Comparison of ENCODE assay signal across 13 mouse cellular contexts in genomic region chr1:84302788-84303187, GRCm38 (mm10).
A peak's percentile ranks its signal among the peaks of the same experiment; 100 is the strongest.
DNase-seq lines count a peak whose midpoint lies in the region; ATAC-seq lines count a peak whose summit lies in the region.
"Had no signal": no experiment of that assay in that cellular context is flagged by ENCODE, and none has a peak within 500 bp of the region (broad histone marks: within the 10 kb centered on the region; RNA-seq: fewer than 3 reads in every experiment).

No protein-coding gene starts in this region.

- no peak overlapping the region for H3K27ac ChIP-seq in heart, embryonic 12.5 days (ENCODE audit: poor library complexity, severe bottlenecking)
- no peak overlapping the region for H3K27ac ChIP-seq in hindbrain, embryonic 12.5 days
- H3K27ac ChIP-seq: hindbrain, embryonic 13.5 days had no signal

- H3K4me3 ChIP-seq in heart, embryonic 12.5 days: no peak overlapping the region
- no peak overlapping the region for H3K4me3 ChIP-seq in hindbrain, embryonic 12.5 days
- H3K4me3 ChIP-seq: erythroblast, embryonic 14.5 days; hindbrain, embryonic 13.5 days had no signal

- no peak overlapping the region for H3K9ac ChIP-seq in heart, embryonic 12.5 days
- H3K9ac ChIP-seq in hindbrain, embryonic 12.5 days: no peak overlapping the region
- H3K9ac ChIP-seq: hindbrain, embryonic 13.5 days had no signal

- no peaks in the 10 kb centered on the region for H3K36me3 ChIP-seq in heart, embryonic 12.5 days
- no peaks in the 10 kb centered on the region for H3K36me3 ChIP-seq in hindbrain, embryonic 12.5 days
- H3K36me3 ChIP-seq: hindbrain, embryonic 13.5 days had no signal

- H3K27me3 ChIP-seq in heart, embryonic 12.5 days (replicated peaks): no peaks in the 10 kb centered on the region
- H3K27me3 ChIP-seq in hindbrain, embryonic 12.5 days: no peaks in the 10 kb centered on the region
- H3K27me3 ChIP-seq: hindbrain, embryonic 13.5 days had no signal

- no peaks in the 10 kb centered on the region for H3K9me3 ChIP-seq in heart, embryonic 12.5 days (replicated peaks)
- H3K9me3 ChIP-seq in hindbrain, embryonic 12.5 days (replicated peaks): no peaks in the 10 kb centered on the region
- H3K9me3 ChIP-seq: hindbrain, embryonic 13.5 days had no signal

- H3K4me2 ChIP-seq in heart, embryonic 12.5 days: no peak overlapping the region
- no peak overlapping the region for H3K4me2 ChIP-seq in hindbrain, embryonic 12.5 days (replicated peaks)
- H3K4me2 ChIP-seq: hindbrain, embryonic 13.5 days; liver, embryonic 11.5 days had no signal

- intact Hi-C loops in gastrocnemius, postnatal 36 days (cut with DNase I): no loop called here

- ATAC-seq in heart, embryonic 12.5 days (ENCODE audit: insufficient number of reproducible peaks, low FRiP score): no peak
- no peak for ATAC-seq in hindbrain, embryonic 12.5 days (ENCODE audit: low FRiP score)

- H3K4me1 ChIP-seq in heart, embryonic 12.5 days (replicated peaks): no peaks in the 10 kb centered on the region
- no peaks in the 10 kb centered on the region for H3K4me1 ChIP-seq in hindbrain, embryonic 12.5 days
- H3K4me1 ChIP-seq: hindbrain, embryonic 13.5 days had no signal

- WGBS in heart, embryonic 12.5 days: 77% methylated on average over 3 of the region's 3 CpGs
- 80% methylated on average over 3 of the region's 3 CpGs for WGBS in hindbrain, embryonic 12.5 days

- peak; percentile 96 for DNase-seq in heart, adult 11 months
- peak; percentile 71 for DNase-seq in 3134 (ENCODE audit: extremely low read depth, insufficient read length, low spot score)
- DNase-seq in adrenal gland, postnatal 36 days: peak; percentile 27 to 41
- DNase-seq in lung, postnatal 25 days (ENCODE audit: low spot score): peak; percentile 63
- DNase-seq in neural tube, embryonic 10.5 days (ENCODE audit: extremely low spot score, low spot score): no peak
- no peak for DNase-seq in gastrocnemius, postnatal 36 days
- DNase-seq: midbrain, embryonic 14.5 days; thymus, adult 18-20 months had no signal

Comparison
In these comparisons a context has a peak if more than half of its experiments do, and no peak if none do; other contexts are left out.
1. DNase-seq: peak in heart, adult 11 months (single experiment), 3134 (single experiment), adrenal gland, postnatal 36 days (2 of 2) and lung, postnatal 25 days (single experiment); none in neural tube, embryonic 10.5 days (single experiment) and gastrocnemius, postnatal 36 days (0 of 2).